Mouse (Mus musculus) heart, adult 2 months (tissue): ENCODE data around the gene Notch4.

Experiments used
- CTCF ChIP-seq: fragments of 200-600 bp; IDR thresholded peaks from 2 replicates; pipeline ENCODE4 v1.8.1; 2022; ENCODE audit warnings: antibody characterized with exemption, mild to moderate bottlenecking, moderate library complexity
- EP300 ChIP-seq: fragments of 200-500 bp; IDR thresholded peaks from 2 replicates; pipeline ENCODE4 v1.6.1; 2011; ENCODE audit warnings: low read depth, low read length, control low read depth; ENCODE audit not compliant: insufficient read depth
- POLR2A ChIP-seq: fragments of 200-500 bp; IDR thresholded peaks from 2 replicates; pipeline ENCODE4 v1.6.1; 2011; ENCODE audit warnings: mild to moderate bottlenecking, low read depth, low read length, control low read depth; ENCODE audit not compliant: insufficient read depth

DNA sequence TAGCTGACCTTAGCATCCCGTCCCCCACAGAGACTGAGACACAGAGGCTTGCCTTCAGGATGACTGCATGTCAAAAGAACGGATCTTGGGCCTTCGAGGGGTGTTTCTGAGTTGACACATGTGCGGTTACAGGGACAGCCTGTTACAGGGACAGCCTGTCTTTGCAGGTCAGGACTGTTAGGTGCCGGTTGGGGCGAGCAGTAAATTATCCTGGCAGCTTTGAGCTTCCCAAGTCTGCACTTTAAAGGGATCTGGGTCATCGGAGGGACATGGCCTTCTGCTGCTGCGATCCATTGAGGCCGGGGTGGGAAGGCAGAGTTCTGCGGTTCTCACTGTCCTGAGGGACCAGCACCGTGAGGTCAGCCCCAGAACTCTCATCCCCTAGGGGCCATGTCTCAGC lies 6.7 kb upstream of the Notch4 start:
- TF ChIP-seq POLR2A (no peak), CTCF (no peak), EP300 (no peak)
